Mouse (Mus musculus): ENCODE measurements around the gene Tyrobp.

DNA sequence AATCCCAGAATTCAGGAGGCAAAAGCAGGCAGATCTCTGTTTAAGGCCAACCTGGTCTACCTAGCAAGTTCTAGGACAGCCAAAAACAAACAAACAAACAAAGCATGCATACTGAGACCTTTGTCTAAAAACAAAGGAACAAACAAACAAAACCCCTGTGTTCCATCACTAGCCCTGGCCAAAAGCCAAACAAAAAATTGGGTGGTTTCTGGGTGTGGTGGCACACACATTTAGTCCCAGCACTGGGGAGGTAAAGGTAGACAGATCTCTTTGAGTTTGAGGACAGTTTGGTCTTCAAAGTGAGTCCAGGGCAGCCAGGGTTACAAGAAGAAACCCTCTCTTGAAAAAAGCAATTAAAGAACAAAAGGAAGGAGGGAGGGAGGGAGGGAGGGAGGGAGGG, 15.8 kb downstream of the Tyrobp start:
- TF ChIP-seq CTCF (IDR thresholded peaks at IDR 0.05; ENCODE audit: insufficient read depth, low read length) (no peak), POLR2A (IDR thresholded peaks at IDR 0.05; ENCODE audit: borderline replicate concordance, extremely low read depth, low read depth, low read length) (no peak)

Data from lung, adult 2 months (tissue).